In genomic region chr1:57851871-57852270, GRCm38 (mm10) we compare ENCODE assay signal across 17 mouse cellular contexts.
A peak's percentile ranks its signal among the peaks of the same experiment; 100 is the strongest.
DNase-seq lines count a peak whose midpoint lies in the region; ATAC-seq lines count a peak whose summit lies in the region.
"Had no signal": no experiment of that assay in that cellular context is flagged by ENCODE, and none has a peak within 500 bp of the region (broad histone marks: within the 10 kb centered on the region; RNA-seq: fewer than 3 reads in every experiment).

No protein-coding gene starts in this region.

- peaks cover 7% of the 10 kb centered on the region; the same call in 1 of the 2 replicates for H3K36me3 ChIP-seq in limb, embryonic 15.5 days
- H3K36me3 ChIP-seq in limb, embryonic 10.5 days: no peaks in the 10 kb centered on the region
- H3K36me3 ChIP-seq in embryonic facial prominence, embryonic 14.5 days (ENCODE audit: control insufficient read depth, insufficient read depth, low read length): peaks cover 8% of the 10 kb centered on the region
- H3K36me3 ChIP-seq in stomach, embryonic 16.5 days (ENCODE audit: control insufficient read depth, insufficient read depth, low read length): no peaks in the 10 kb centered on the region
- H3K36me3 ChIP-seq: forebrain, embryonic 10.5 days had no signal

- H3K4me3 ChIP-seq in limb, embryonic 15.5 days: no peak overlapping the region
- H3K4me3 ChIP-seq in limb, embryonic 10.5 days: no peak overlapping the region
- no peak overlapping the region for H3K4me3 ChIP-seq in embryonic facial prominence, embryonic 14.5 days (ENCODE audit: low read depth, low read length)
- H3K4me3 ChIP-seq in stomach, embryonic 16.5 days (replicated peaks; ENCODE audit: low read length): no peak overlapping the region
- H3K4me3 ChIP-seq: forebrain, embryonic 10.5 days had no signal

- H3K9me3 ChIP-seq in limb, embryonic 15.5 days: no peaks in the 10 kb centered on the region
- H3K9me3 ChIP-seq in limb, embryonic 10.5 days (replicated peaks): no peaks in the 10 kb centered on the region
- H3K9me3 ChIP-seq in embryonic facial prominence, embryonic 14.5 days (ENCODE audit: control insufficient read depth, low read length): no peaks in the 10 kb centered on the region
- H3K9me3 ChIP-seq in stomach, embryonic 16.5 days (replicated peaks; ENCODE audit: control insufficient read depth, low read length): no peaks in the 10 kb centered on the region
- H3K9me3 ChIP-seq: forebrain, embryonic 10.5 days had no signal

- peaks cover 18% of the 10 kb centered on the region for H3K4me1 ChIP-seq in limb, embryonic 15.5 days
- H3K4me1 ChIP-seq in limb, embryonic 10.5 days: peaks cover 8% of the 10 kb centered on the region; the same call in 1 of the 2 replicates
- peaks cover 20% of the 10 kb centered on the region for H3K4me1 ChIP-seq in embryonic facial prominence, embryonic 14.5 days (ENCODE audit: control insufficient read depth, insufficient read depth, low read length)
- H3K4me1 ChIP-seq in stomach, embryonic 16.5 days (ENCODE audit: control insufficient read depth, insufficient read depth, low read length): peaks cover 26% of the 10 kb centered on the region

- no peak for DNase-seq in frontal cortex, adult 2 months (ENCODE audit: extremely low spot score in 1 of 2, low spot score in 1 of 2)
- no peak for DNase-seq in limb, embryonic 10.5 days (ENCODE audit: low spot score)
- peak; percentile 75 for DNase-seq in embryonic facial prominence, embryonic 14.5 days (ENCODE audit: low spot score)
- no peak for DNase-seq in urinary bladder, postnatal 10 days (ENCODE audit: low spot score)
- DNase-seq: adrenal gland, postnatal 10 days; cerebellum, adult 18-20 months; heart, postnatal 4 days; kidney, postnatal 36 days; right cerebral cortex, adult 18-20 months; spleen, adult 18-20 months; thymus, postnatal 14 days had no signal

- peak overlapping the region; percentile 57 for H3K27ac ChIP-seq in limb, embryonic 15.5 days
- H3K27ac ChIP-seq in limb, embryonic 10.5 days: no peak overlapping the region
- H3K27ac ChIP-seq in embryonic facial prominence, embryonic 14.5 days (replicated peaks; ENCODE audit: low read depth, low read length): peak overlapping the region; percentile 61; the same call in 1 of the 2 replicates
- peak overlapping the region; percentile 77; the same call in 1 of the 2 replicates for H3K27ac ChIP-seq in stomach, embryonic 16.5 days (ENCODE audit: low read length)
- H3K27ac ChIP-seq: forebrain, embryonic 10.5 days had no signal

- 67% methylated on average over 6 of the region's 6 CpGs for WGBS in limb, embryonic 15.5 days
- WGBS in limb, embryonic 10.5 days: 99% methylated on average over 6 of the region's 6 CpGs
- 86% methylated on average over 6 of the region's 6 CpGs for WGBS in embryonic facial prominence, embryonic 14.5 days
- WGBS in stomach, embryonic 16.5 days: 81% methylated on average over 6 of the region's 6 CpGs

- 0 out of 2 replicates have a peak, but pooled peaks have one; percentile 13 for ATAC-seq in frontal cortex, adult (ENCODE audit: low TSS enrichment)
- no peak for ATAC-seq in limb, embryonic 15.5 days (ENCODE audit: insufficient number of reproducible peaks, low FRiP score, low TSS enrichment, low read depth)
- ATAC-seq in embryonic facial prominence, embryonic 14.5 days (ENCODE audit: low read depth): peak; percentile 5; the same call in 1 of the 2 replicates
- ATAC-seq in stomach, embryonic 16.5 days (ENCODE audit: insufficient read depth, low FRiP score): no peak
- ATAC-seq: midbrain, embryonic 16.5 days had no signal

- H3K9ac ChIP-seq in limb, embryonic 15.5 days: no peak overlapping the region
- no peak overlapping the region for H3K9ac ChIP-seq in embryonic facial prominence, embryonic 14.5 days (ENCODE audit: low read depth, low read length)
- no peak overlapping the region for H3K9ac ChIP-seq in stomach, embryonic 16.5 days (ENCODE audit: low read length)

- no peaks in the 10 kb centered on the region for H3K27me3 ChIP-seq in limb, embryonic 15.5 days
- H3K27me3 ChIP-seq in limb, embryonic 10.5 days (ENCODE audit: low read depth, poor library complexity, severe bottlenecking): no peaks in the 10 kb centered on the region
- no peaks in the 10 kb centered on the region for H3K27me3 ChIP-seq in embryonic facial prominence, embryonic 14.5 days (replicated peaks; ENCODE audit: control insufficient read depth, insufficient read depth, low read length)
- H3K27me3 ChIP-seq in stomach, embryonic 16.5 days (ENCODE audit: control insufficient read depth, insufficient read depth, low read length): no peaks in the 10 kb centered on the region
- H3K27me3 ChIP-seq: CH12.LX had no signal

- no peak overlapping the region for H3K4me2 ChIP-seq in limb, embryonic 15.5 days
- H3K4me2 ChIP-seq in embryonic facial prominence, embryonic 14.5 days (ENCODE audit: low read depth, low read length): no peak overlapping the region
- H3K4me2 ChIP-seq in stomach, embryonic 16.5 days (ENCODE audit: low read depth, low read length): no peak overlapping the region

Comparison
In these comparisons a context has a peak if more than half of its experiments do, and no peak if none do; other contexts are left out.
1. ATAC-seq: peak in frontal cortex, adult (single experiment) and embryonic facial prominence, embryonic 14.5 days (single experiment); none in limb, embryonic 15.5 days (single experiment) and stomach, embryonic 16.5 days (single experiment).